Mouse (Mus musculus) hindbrain, postnatal 0 days (tissue): ENCODE data around the gene Ppm1k. TPM values are rescaled to one million over a fixed set of nuclear protein-coding genes. Genes with fewer than 3 reads are reported as not detected.
"Not testable (repeated sequence)": the region's sequence is repeated elsewhere in the genome, so short reads cannot be mapped to it uniquely, and the experiment has no call there.

Experiments
- ATAC-seq: fragments of 200-750 bp; cut with Nextera tagmentation; 2 replicates; pipeline ENCODE4 v1.8.0; 2017; ENCODE audit warnings: mild to moderate bottlenecking, moderate TSS enrichment, moderate library complexity
- DNase-seq: peaks from one replicate; pipeline ENCODE4 v3.0.0-alpha.2; 2015; ENCODE audit warnings: low spot score
- H3K27ac ChIP-seq: fragments of 300-500 bp; sonication (generic); 2 replicates; pipeline ENCODE4 v1.5.1; 2014; ENCODE audit warnings: mild to moderate bottlenecking
- H3K27me3 ChIP-seq: fragments of 300-500 bp; sonication (generic); 2 replicates; pipeline ENCODE4 v1.6.1; 2014; ENCODE audit warnings: low read length, mixed read lengths; ENCODE audit not compliant: insufficient read depth
- H3K36me3 ChIP-seq: fragments of 300-500 bp; sonication (generic); 2 replicates; pipeline ENCODE4 v1.6.1; 2014; ENCODE audit warnings: low read length, mixed read lengths; ENCODE audit not compliant: insufficient read depth
- H3K4me1 ChIP-seq: fragments of 300-500 bp; sonication (generic); 2 replicates; pipeline ENCODE4 v1.6.1; 2014; ENCODE audit warnings: antibody characterized with exemption, low read length, mixed read lengths; ENCODE audit not compliant: insufficient read depth
- H3K4me2 ChIP-seq: fragments of 300-500 bp; sonication (generic); 2 replicates; pipeline ENCODE4 v1.6.1; 2014; ENCODE audit warnings: low read depth, mild to moderate bottlenecking, low read length, moderate library complexity, mixed read lengths
- H3K4me3 ChIP-seq: fragments of 300-500 bp; sonication (generic); 2 replicates; pipeline ENCODE4 v1.5.1; 2014; ENCODE audit warnings: low read length
- H3K9ac ChIP-seq: fragments of 300-500 bp; sonication (generic); replicated peaks from 2 replicates; pipeline ENCODE4 v1.6.1; 2014; ENCODE audit warnings: mild to moderate bottlenecking, low read length, moderate library complexity, mixed read lengths
- H3K9me3 ChIP-seq: fragments of 300-500 bp; sonication (generic); 2 replicates; pipeline ENCODE4 v1.6.1; 2016; ENCODE audit warnings: low read length, mixed read lengths
- CTCF ChIP-seq: IDR thresholded peaks from 2 replicates; pipeline ENCODE4 v1.5.1; 2016; ENCODE audit warnings: antibody characterized with exemption, control low read depth, low read depth
- WGBS: fragments of 180-500 bp; shearing (Covaris S2); extraction: QIAGEN DNeasy Blood & Tissue Kit; methylation state at CpG from one replicate; pipeline ENCODE4 v1.1.7; 2014; 5-methylcytosine and 5-hydroxymethylcytosine counted together
- polyA plus RNA-seq: library from polyadenylated mRNA; unstranded; fragments of >200 nt; fragmentation: Nextera tagmentation; extraction: Ambion mirVana; gene quantifications from 2 replicates; pipeline ENCODE4 v1.2.1, GENCODE M21; 2015
- total RNA-seq: library from RNA; depleted of rRNA; stranded (reverse); fragments of >200 nt; gene quantifications from 2 replicates; pipeline ENCODE4 v1.2.3, GENCODE M21; 2014; rRNA removed

The Ppm1k gene
- total and polyA plus RNA-seq, 2 experiments from 2014 or later, result 8.2 to 12.4 TPM

DNA sequence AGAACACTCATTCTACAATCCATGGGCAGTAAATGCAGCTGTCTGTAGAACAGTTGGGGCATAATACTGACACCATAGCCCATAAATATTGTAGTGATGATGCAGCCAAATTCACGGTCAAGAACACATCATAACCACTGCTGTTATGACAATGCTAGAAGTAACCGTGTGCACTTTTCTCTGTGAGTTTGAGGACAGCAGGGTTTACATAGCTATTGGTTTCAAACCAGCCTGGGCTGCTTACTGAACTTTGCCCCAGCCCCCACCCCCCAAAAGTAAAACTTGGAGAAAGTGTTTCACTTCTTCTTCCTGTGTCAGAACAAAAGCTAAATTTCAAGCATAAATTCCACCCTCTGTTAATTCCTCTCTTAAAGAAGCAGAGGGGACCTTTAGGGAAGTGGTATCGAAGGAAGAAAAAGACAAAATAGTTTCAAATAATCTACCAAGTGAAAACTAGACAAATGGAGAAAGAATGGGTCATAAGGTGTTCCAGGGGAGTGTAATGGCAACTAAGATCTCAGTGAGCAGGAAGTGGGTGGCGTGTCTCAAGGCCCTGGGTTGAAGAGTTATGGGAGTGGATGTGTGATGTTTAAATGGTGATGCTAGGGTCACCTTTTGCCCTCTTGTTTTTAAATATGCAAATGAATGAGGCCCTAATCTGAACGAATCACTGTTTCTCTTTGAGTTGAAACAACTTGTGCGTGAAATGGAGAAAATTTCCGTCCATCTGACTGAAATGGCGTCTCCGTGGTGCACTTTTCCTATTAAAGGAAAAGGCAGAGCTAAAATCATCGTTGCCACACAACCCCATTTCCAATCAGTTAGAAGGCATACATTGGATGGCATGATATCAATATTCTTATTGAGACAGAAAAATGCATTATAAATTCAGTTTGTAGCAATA lies 14.3 kb downstream of the Ppm1k start:
- no peak overlapping the region for H3K27ac ChIP-seq
- no peak for TF ChIP-seq CTCF
- H3K4me3 ChIP-seq, result no peak overlapping the region
- no peak overlapping the region for H3K4me2 ChIP-seq
- no peak overlapping the region for H3K9ac ChIP-seq
- no peak for ATAC-seq
- H3K4me1 ChIP-seq, result no peaks in the 10 kb centered on the region
- H3K36me3 ChIP-seq, result no peaks in the 10 kb centered on the region; the same call in 1 of the 2 replicates
- WGBS, result 80% methylated on average over 10 of the region's 10 CpGs
- H3K27me3 ChIP-seq, result no peaks in the 10 kb centered on the region
- no peak for DNase-seq
- no peaks in the 10 kb centered on the region for H3K9me3 ChIP-seq

DNA sequence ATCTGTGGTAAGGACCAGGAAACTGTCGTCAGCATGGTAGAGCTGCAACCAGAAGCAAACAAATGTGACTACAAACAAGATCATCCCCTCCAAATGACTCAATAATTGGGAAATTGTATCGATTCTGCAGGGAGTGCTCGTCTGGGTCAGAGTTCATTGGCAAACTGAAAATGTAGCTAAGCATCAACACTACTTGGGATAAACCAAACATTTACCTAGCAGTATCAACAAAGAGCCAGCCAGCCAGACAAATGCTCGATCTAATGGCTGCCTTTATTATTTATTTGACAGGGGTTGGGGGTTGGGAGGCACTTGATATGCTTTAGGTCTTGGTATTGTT lies 21.3 kb downstream of the Ppm1k start:
- DNase-seq (no peak), ATAC-seq (no peak)
- no peak overlapping the region for H3K27ac ChIP-seq
- no peaks in the 10 kb centered on the region for H3K9me3 ChIP-seq
- no peaks in the 10 kb centered on the region for H3K4me1 ChIP-seq
- no peak overlapping the region for H3K4me2 ChIP-seq
- 82% methylated on average over 4 of the region's 4 CpGs for WGBS
- no peak overlapping the region for H3K4me3 ChIP-seq
- no peak for TF ChIP-seq CTCF
- no peaks in the 10 kb centered on the region for H3K27me3 ChIP-seq
- peaks cover 33% of the 10 kb centered on the region for H3K36me3 ChIP-seq
- H3K9ac ChIP-seq, result no peak overlapping the region

DNA sequence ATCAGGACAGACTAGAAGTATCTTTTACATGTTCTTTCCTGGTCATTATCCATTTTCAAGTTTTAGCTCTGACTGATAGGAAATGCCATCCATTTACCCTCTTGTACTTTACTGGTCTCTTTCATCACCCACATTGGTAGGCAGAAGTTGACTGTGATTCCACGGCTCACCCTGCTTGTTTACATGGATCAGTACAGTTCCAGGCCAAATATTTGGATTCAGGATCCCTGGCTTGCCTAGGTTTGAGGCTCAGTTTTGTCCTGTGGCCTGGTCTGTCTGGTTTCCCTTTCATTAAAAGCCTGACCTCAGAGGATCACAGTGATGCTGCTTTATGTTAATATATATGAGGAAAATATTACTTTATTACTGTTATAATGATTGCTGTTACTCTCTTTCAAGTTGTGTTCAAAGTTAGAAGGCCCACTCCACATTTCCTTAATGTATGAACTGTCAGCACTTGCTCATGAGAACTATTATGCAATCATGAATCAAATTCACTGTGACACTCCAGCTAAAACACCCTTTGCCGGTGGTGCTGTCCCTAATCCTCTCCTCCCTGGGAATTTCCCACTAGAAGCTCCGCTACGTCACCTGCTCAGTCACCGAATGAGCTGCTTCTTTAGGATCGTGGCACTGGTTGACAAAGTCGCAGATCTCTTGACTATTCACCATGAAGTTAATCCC lies 21.8 kb downstream of the Ppm1k start:
- H3K9ac ChIP-seq, result no peak overlapping the region
- no peak for TF ChIP-seq CTCF
- DNase-seq (no peak), ATAC-seq (no peak)
- H3K4me2 ChIP-seq, result no peak overlapping the region
- H3K4me1 ChIP-seq, result no peaks in the 10 kb centered on the region
- no peaks in the 10 kb centered on the region for H3K9me3 ChIP-seq
- H3K27me3 ChIP-seq, result no peaks in the 10 kb centered on the region
- H3K4me3 ChIP-seq, result no peak overlapping the region
- H3K36me3 ChIP-seq, result peaks cover 33% of the 10 kb centered on the region
- 88% methylated on average over 7 of the region's 7 CpGs for WGBS
- no peak overlapping the region for H3K27ac ChIP-seq

GRCm38 (mm10) chr6:57511899-57512298 lies 23.4 kb downstream of the Ppm1k start:
- DNase-seq (no peak), ATAC-seq (no peak)
- H3K27me3 ChIP-seq, result no peaks in the 10 kb centered on the region
- WGBS, result 89% methylated on average over 5 of the region's 5 CpGs
- no peaks in the 10 kb centered on the region for H3K4me1 ChIP-seq
- no peak overlapping the region for H3K4me2 ChIP-seq
- no peak overlapping the region for H3K9ac ChIP-seq
- H3K9me3 ChIP-seq, result no peaks in the 10 kb centered on the region
- TF ChIP-seq CTCF, result no peak
- no peak overlapping the region for H3K4me3 ChIP-seq
- H3K36me3 ChIP-seq, result peaks cover 33% of the 10 kb centered on the region
- H3K27ac ChIP-seq, result no peak overlapping the region

GRCm38 (mm10) chr6:57503662-57504379 lies 31.4 kb downstream of the Ppm1k start:
- H3K27me3 ChIP-seq, result no peaks in the 10 kb centered on the region
- no peak overlapping the region for H3K27ac ChIP-seq
- H3K4me1 ChIP-seq, result no peaks in the 10 kb centered on the region
- DNase-seq (no peak), ATAC-seq (no peak)
- no peaks in the 10 kb centered on the region for H3K9me3 ChIP-seq
- no peak overlapping the region for H3K4me3 ChIP-seq
- no peak for TF ChIP-seq CTCF
- no peaks in the 10 kb centered on the region for H3K36me3 ChIP-seq
- no peak overlapping the region for H3K4me2 ChIP-seq
- 76% methylated on average over 2 of the region's 3 CpGs for WGBS
- no peak overlapping the region for H3K9ac ChIP-seq

GRCm38 (mm10) chr6:57499209-57499608 lies 36.1 kb downstream of the Ppm1k start:
- Histone ChIP-seq H3K9me3 (no peaks in the 10 kb centered on the region), H3K4me3 (no peak overlapping the region), H3K27ac (no peak overlapping the region), H3K36me3 (no peaks in the 10 kb centered on the region), H3K4me1 (no peaks in the 10 kb centered on the region), H3K9ac (no peak overlapping the region), H3K27me3 (no peaks in the 10 kb centered on the region), H3K4me2 (no peak overlapping the region)
- ATAC-seq (no peak), DNase-seq (no peak)
- no peak for TF ChIP-seq CTCF
- 78% methylated on average over 2 of the region's 2 CpGs for WGBS

- not testable (repeated sequence) for H3K4me3 ChIP-seq, H3K4me2 ChIP-seq, H3K9me3 ChIP-seq, ATAC-seq, H3K36me3 ChIP-seq, H3K9ac ChIP-seq, DNase-seq, H3K27ac ChIP-seq, H3K4me1 ChIP-seq, H3K27me3 ChIP-seq
- 23% methylated on average over 3 of the region's 3 CpGs for WGBS
Measured at GRCm38 (mm10) chr6:57468161-57468560, 67.1 kb downstream of the Ppm1k start.

Other genes starting within 250 kb of the Ppm1k start
- not detected in 2 replicates for gene Vmn1r16, start 206.0 kb downstream of the Ppm1k start, total RNA-seq
- not detected in 2 replicates for gene Vmn1r16, start 206.0 kb downstream of the Ppm1k start, polyA plus RNA-seq
- gene Vmn1r17, start 171.7 kb downstream of the Ppm1k start, total RNA-seq, result not detected in 2 replicates
- not detected in 2 replicates for gene Vmn1r17, start 171.7 kb downstream of the Ppm1k start, polyA plus RNA-seq
- gene Vmn1r18, start 139.7 kb downstream of the Ppm1k start, total RNA-seq, result not detected in 2 replicates
- gene Vmn1r18, start 139.7 kb downstream of the Ppm1k start, polyA plus RNA-seq, result not detected in 2 replicates
- gene Vmn1r19, start 131.7 kb downstream of the Ppm1k start, total RNA-seq, result not detected in 2 replicates
- not detected in 2 replicates for gene Vmn1r19, start 131.7 kb downstream of the Ppm1k start, polyA plus RNA-seq
- gene Vmn1r20, start 106.5 kb downstream of the Ppm1k start, total RNA-seq, result not detected in 2 replicates
- not detected in 2 replicates for gene Vmn1r20, start 106.5 kb downstream of the Ppm1k start, polyA plus RNA-seq
- 0.84 and 3.5 TPM in 2 replicates for gene Herc6, start 45.5 kb upstream of the Ppm1k start, total RNA-seq
- gene Herc6, start 45.5 kb upstream of the Ppm1k start, polyA plus RNA-seq, result 1.4 and 1.7 TPM in 2 replicates
- 14.7 and 16.8 TPM in 2 replicates for gene Pyurf, start 156.6 kb upstream of the Ppm1k start, total RNA-seq
- gene Pyurf, start 156.6 kb upstream of the Ppm1k start, polyA plus RNA-seq, result 15.0 and 16.1 TPM in 2 replicates
- 82.3 and 88.6 TPM in 2 replicates for gene Lancl2, start 167.1 kb upstream of the Ppm1k start, total RNA-seq
- 70.5 and 76.8 TPM in 2 replicates for gene Lancl2, start 167.1 kb upstream of the Ppm1k start, polyA plus RNA-seq